Mouse (Mus musculus) spleen, adult 10 weeks (tissue): ENCODE results near the gene Olfr493. TPM values are rescaled to one million over a fixed set of nuclear protein-coding genes. Genes with fewer than 3 reads are reported as not detected.

Experiments used
- polyA plus RNA-seq: library from polyadenylated mRNA; stranded (reverse); fragments of 350-450 nt; fragmentation: Illumina TruSeq; extraction: RNeasy Lipid Tissue Mini Kit (QIAGEN cat#74804); gene quantifications from one replicate; pipeline ENCODE4 v1.2.3, GENCODE M21; 2015; ENCODE audit warnings: low replicate concordance; ENCODE audit not compliant: insufficient read depth

Gene Olfr493
- polyA plus RNA-seq: not detected

GRCm38 (mm10) chr7:108346879-108347278 lies at the start of gene Olfr493:
Olfr493 (minus strand) TSS chr7:108346979.

GRCm38 (mm10) chr7:108392867-108393266 lies 46.1 kb upstream of the Olfr493 start, which contains the start of gene Olfr495:
Olfr495 (plus strand) TSS chr7:108393167.

GRCm38 (mm10) chr7:108365035-108365434 lies 18.3 kb upstream of the Olfr493 start, which contains the start of gene Olfr494:
Olfr494 (plus strand) TSS chr7:108365335.

GRCm38 (mm10) chr7:108323574-108323973 lies 23.2 kb downstream of the Olfr493 start, which contains the start of gene Olfr492:
Olfr492 (minus strand) TSS chr7:108323674.

GRCm38 (mm10) chr7:108313151-108313550 lies 33.6 kb downstream of the Olfr493 start, which contains the start of gene Olfr491:
Olfr491 (plus strand) TSS chr7:108313451.

Other genes starting within 250 kb of the Olfr493 start
- not detected for gene Olfr482, start 249.4 kb downstream of the Olfr493 start, polyA plus RNA-seq
- not detected for gene Olfr483, start 246.1 kb downstream of the Olfr493 start, polyA plus RNA-seq
- not detected for gene Olfr484, start 219.5 kb downstream of the Olfr493 start, polyA plus RNA-seq
- not detected for gene Olfr485, start 187.1 kb downstream of the Olfr493 start, polyA plus RNA-seq
- not detected for gene Olfr486, start 174.2 kb downstream of the Olfr493 start, polyA plus RNA-seq
- gene Olfr487, start 132.3 kb downstream of the Olfr493 start, polyA plus RNA-seq: not detected
- not detected for gene Olfr488, start 88.6 kb downstream of the Olfr493 start, polyA plus RNA-seq
- gene Olfr490, start 58.0 kb downstream of the Olfr493 start, polyA plus RNA-seq: not detected
- not detected for gene Olfr491, start 33.5 kb downstream of the Olfr493 start, polyA plus RNA-seq
- gene Olfr492, start 23.3 kb downstream of the Olfr493 start, polyA plus RNA-seq: not detected
- gene Olfr494, start 18.4 kb upstream of the Olfr493 start, polyA plus RNA-seq: not detected
- not detected for gene Olfr495, start 46.2 kb upstream of the Olfr493 start, polyA plus RNA-seq
- not detected for gene Olfr497, start 73.4 kb upstream of the Olfr493 start, polyA plus RNA-seq
- not detected for gene Olfr498, start 118.3 kb upstream of the Olfr493 start, polyA plus RNA-seq
- not detected for gene Olfr502, start 178.1 kb upstream of the Olfr493 start, polyA plus RNA-seq
- not detected for gene Olfr503, start 197.5 kb upstream of the Olfr493 start, polyA plus RNA-seq
- not detected for gene Olfr504, start 218.8 kb upstream of the Olfr493 start, polyA plus RNA-seq